Mouse (Mus musculus) hindbrain, embryonic 14.5 days (tissue): ENCODE measurements around the gene Ipcef1. TPM values are rescaled to one million over a fixed set of nuclear protein-coding genes. Genes with fewer than 3 reads are reported as not detected.

Experiments used
- ATAC-seq: fragments of 200-750 bp; cut with Nextera tagmentation; 2 replicates; pipeline ENCODE4 v1.8.0; 2017; ENCODE audit warnings: moderate number of reproducible peaks, mild to moderate bottlenecking, moderate TSS enrichment, moderate library complexity; ENCODE audit not compliant: low FRiP score
- DNase-seq: peaks from one replicate; pipeline ENCODE4 v3.0.0-alpha.2; 2015; ENCODE audit warnings: low spot score
- H3K27ac ChIP-seq: fragments of 300-500 bp; sonication (generic); 2 replicates; pipeline ENCODE4 v1.5.1; 2014; ENCODE audit warnings: mild to moderate bottlenecking, moderate library complexity
- H3K27me3 ChIP-seq: fragments of 300-500 bp; sonication (generic); 2 replicates; pipeline ENCODE4 v1.6.1; 2014; ENCODE audit warnings: mild to moderate bottlenecking, low read length, mixed read lengths; ENCODE audit not compliant: control insufficient read depth, insufficient read depth
- H3K36me3 ChIP-seq: fragments of 300-500 bp; sonication (generic); replicated peaks from 2 replicates; pipeline ENCODE4 v1.6.1; 2014; ENCODE audit not compliant: control insufficient read depth, insufficient read depth
- H3K4me1 ChIP-seq: fragments of 300-500 bp; sonication (generic); replicated peaks from 2 replicates; pipeline ENCODE4 v1.6.1; 2014; ENCODE audit warnings: antibody characterized with exemption, low read length, mixed read lengths; ENCODE audit not compliant: control insufficient read depth, insufficient read depth
- H3K4me2 ChIP-seq: fragments of 300-500 bp; sonication (generic); replicated peaks from 2 replicates; pipeline ENCODE4 v1.6.1; 2014; ENCODE audit warnings: mild to moderate bottlenecking, moderate library complexity
- H3K4me3 ChIP-seq: fragments of 300-500 bp; sonication (generic); replicated peaks from 2 replicates; pipeline ENCODE4 v1.5.1; 2014; ENCODE audit warnings: mild to moderate bottlenecking, low read length
- H3K9ac ChIP-seq: fragments of 300-500 bp; sonication (generic); 2 replicates; pipeline ENCODE4 v1.6.1; 2014
- H3K9me3 ChIP-seq: fragments of 300-500 bp; sonication (generic); 2 replicates; pipeline ENCODE4 v1.6.1; 2016; ENCODE audit warnings: low read length; ENCODE audit not compliant: control insufficient read depth
- whole genome bisulfite sequencing: fragments of 180-500 bp; shearing (Covaris S2); extraction: QIAGEN DNeasy Blood & Tissue Kit; methylation state at CpG from one replicate; pipeline ENCODE4 v1.1.7; 2014; 5-methylcytosine and 5-hydroxymethylcytosine counted together
- polyA plus RNA-seq: library from polyadenylated mRNA; unstranded; fragments of >200 nt; fragmentation: Nextera tagmentation; extraction: Ambion mirVana; gene quantifications from 2 replicates; pipeline ENCODE4 v1.2.1, GENCODE M21; 2014

Gene Ipcef1
- polyA plus RNA-seq, 1 experiment from 2014 or later, result 3.2 TPM

GRCm38 (mm10) chr10:6927600-6928223 is 124.6 kb downstream of the Ipcef1 start:
- Histone ChIP-seq H3K9ac (no peak overlapping the region), H3K27me3 (no peaks in the 10 kb centered on the region), H3K4me1 (no peaks in the 10 kb centered on the region), H3K4me2 (no peak overlapping the region), H3K27ac (no peak overlapping the region), H3K36me3 (no peaks in the 10 kb centered on the region), H3K9me3 (no peaks in the 10 kb centered on the region), H3K4me3 (no peak overlapping the region)
- 90% methylated on average over 4 of the region's 4 CpGs for WGBS
- no peak for ATAC-seq
- no peak for DNase-seq

GRCm38 (mm10) chr10:6926724-6927123 is 125.6 kb downstream of the Ipcef1 start:
- DNase-seq (no peak), ATAC-seq (no peak)
- Histone ChIP-seq H3K9ac (no peak overlapping the region), H3K4me3 (no peak overlapping the region), H3K9me3 (no peaks in the 10 kb centered on the region), H3K4me2 (no peak overlapping the region), H3K27me3 (no peaks in the 10 kb centered on the region), H3K36me3 (no peaks in the 10 kb centered on the region), H3K27ac (no peak overlapping the region), H3K4me1 (no peaks in the 10 kb centered on the region)
- WGBS, result 89% methylated on average over 2 of the region's 2 CpGs

GRCm38 (mm10) chr10:6916545-6917257 is 135.6 kb downstream of the Ipcef1 start:
- no peaks in the 10 kb centered on the region for H3K36me3 ChIP-seq
- H3K4me1 ChIP-seq, result 0 out of 2 replicates have a peak, but pooled peaks cover 9% of the 10 kb centered on the region
- ATAC-seq, result peak; percentile 77
- no peak overlapping the region for H3K9ac ChIP-seq
- DNase-seq, result peak; percentile 81
- H3K4me2 ChIP-seq, result peak overlapping the region; percentile 25
- H3K27me3 ChIP-seq, result no peaks in the 10 kb centered on the region
- no peak overlapping the region for H3K4me3 ChIP-seq
- H3K27ac ChIP-seq, result peak overlapping the region; percentile 77
- 4% methylated on average over 6 of the region's 6 CpGs for WGBS
- no peaks in the 10 kb centered on the region for H3K9me3 ChIP-seq

- no peak overlapping the region for H3K9ac ChIP-seq
- no peaks in the 10 kb centered on the region for H3K27me3 ChIP-seq
- ATAC-seq (no peak), DNase-seq (no peak)
- WGBS, result 40% methylated on average over 1 of the region's 1 CpGs
- 0 out of 2 replicates have a peak, but pooled peaks cover 9% of the 10 kb centered on the region for H3K4me1 ChIP-seq
- peak overlapping the region; percentile 25; the same call in 1 of the 2 replicates for H3K4me2 ChIP-seq
- H3K9me3 ChIP-seq, result no peaks in the 10 kb centered on the region
- H3K4me3 ChIP-seq, result no peak overlapping the region
- peak overlapping the region; percentile 77; the same call in 1 of the 2 replicates for H3K27ac ChIP-seq
- H3K36me3 ChIP-seq, result no peaks in the 10 kb centered on the region
These were observed 136.3 kb downstream of the Ipcef1 start for GRCm38 (mm10) chr10:6915991-6916390.

- no peaks in the 10 kb centered on the region for H3K9me3 ChIP-seq
- no peaks in the 10 kb centered on the region for H3K27me3 ChIP-seq
- H3K4me2 ChIP-seq, result no peak overlapping the region
- no peak for ATAC-seq
- H3K4me3 ChIP-seq, result no peak overlapping the region
- DNase-seq, result no peak
- no peak overlapping the region for H3K9ac ChIP-seq
- H3K27ac ChIP-seq, result no peak overlapping the region
- H3K36me3 ChIP-seq, result no peaks in the 10 kb centered on the region
- 56% methylated on average over 2 of the region's 2 CpGs for WGBS
- no peaks in the 10 kb centered on the region for H3K4me1 ChIP-seq
These were observed 142.5 kb downstream of the Ipcef1 start for GRCm38 (mm10) chr10:6909763-6910162.

- Histone ChIP-seq H3K27me3 (no peaks in the 10 kb centered on the region), H3K27ac (no peak overlapping the region), H3K9ac (no peak overlapping the region), H3K4me3 (no peak overlapping the region), H3K4me1 (no peaks in the 10 kb centered on the region), H3K4me2 (no peak overlapping the region), H3K9me3 (no peaks in the 10 kb centered on the region), H3K36me3 (no peaks in the 10 kb centered on the region)
- 87% methylated on average over 3 of the region's 3 CpGs for WGBS
- ATAC-seq, result no peak
- DNase-seq, result no peak
These were observed 150.4 kb downstream of the Ipcef1 start for GRCm38 (mm10) chr10:6901819-6902393.

GRCm38 (mm10) chr10:6900126-6900525 is 152.2 kb downstream of the Ipcef1 start:
- Histone ChIP-seq H3K4me3 (no peak overlapping the region), H3K9ac (no peak overlapping the region), H3K4me1 (no peaks in the 10 kb centered on the region), H3K9me3 (no peaks in the 10 kb centered on the region), H3K36me3 (no peaks in the 10 kb centered on the region), H3K4me2 (no peak overlapping the region), H3K27me3 (no peaks in the 10 kb centered on the region), H3K27ac (no peak overlapping the region)
- DNase-seq, result no peak
- ATAC-seq, result no peak
- 79% methylated on average over 4 of the region's 4 CpGs for WGBS

GRCm38 (mm10) chr10:6896659-6897303 is 155.5 kb downstream of the Ipcef1 start:
- 81% methylated on average over 3 of the region's 3 CpGs for WGBS
- Histone ChIP-seq H3K9ac (no peak overlapping the region), H3K4me3 (no peak overlapping the region), H3K9me3 (no peaks in the 10 kb centered on the region), H3K27me3 (no peaks in the 10 kb centered on the region), H3K36me3 (no peaks in the 10 kb centered on the region), H3K27ac (no peak overlapping the region), H3K4me2 (no peak overlapping the region), H3K4me1 (no peaks in the 10 kb centered on the region)
- DNase-seq (no peak), ATAC-seq (no peak)

- Histone ChIP-seq H3K27me3 (no peaks in the 10 kb centered on the region), H3K4me3 (no peak overlapping the region), H3K36me3 (no peaks in the 10 kb centered on the region), H3K9ac (no peak overlapping the region), H3K4me2 (no peak overlapping the region), H3K27ac (no peak overlapping the region), H3K4me1 (no peaks in the 10 kb centered on the region), H3K9me3 (no peaks in the 10 kb centered on the region)
- no peak for DNase-seq
- 86% methylated on average over 3 of the region's 3 CpGs for WGBS
- ATAC-seq, result no peak
These were observed 156.5 kb downstream of the Ipcef1 start for GRCm38 (mm10) chr10:6895796-6896195.
